Mouse (Mus musculus) brain, embryonic 14.5 days (tissue): ENCODE measurements at regions not wholly inside any gene's neighbourhood (a gene's known extent, or its start where the extent isn't known, plus 50 kb on each side); places are given as distances from the start of the nearest gene placed in this dataset.

Experiments
- DNase-seq: peaks from one replicate; pipeline ENCODE4 v3.0.0-alpha.2; 2011; ENCODE audit warnings: low read depth
- CTCF ChIP-seq: fragments of 200-500 bp; IDR thresholded peaks from 2 replicates; pipeline ENCODE4 v1.5.1; 2012; ENCODE audit warnings: inconsistent platforms, mild to moderate bottlenecking, moderate library complexity, borderline replicate concordance; ENCODE audit not compliant: insufficient read depth, insufficient read length; ENCODE audit errors: extremely low read depth
- POLR2A ChIP-seq: fragments of 200-500 bp; IDR thresholded peaks from 2 replicates; pipeline ENCODE4 v1.6.1; 2012; ENCODE audit warnings: mild to moderate bottlenecking, inconsistent platforms, borderline replicate concordance; ENCODE audit not compliant: poor library complexity, insufficient read depth, insufficient read length, severe bottlenecking; ENCODE audit errors: extremely low read depth

DNA sequence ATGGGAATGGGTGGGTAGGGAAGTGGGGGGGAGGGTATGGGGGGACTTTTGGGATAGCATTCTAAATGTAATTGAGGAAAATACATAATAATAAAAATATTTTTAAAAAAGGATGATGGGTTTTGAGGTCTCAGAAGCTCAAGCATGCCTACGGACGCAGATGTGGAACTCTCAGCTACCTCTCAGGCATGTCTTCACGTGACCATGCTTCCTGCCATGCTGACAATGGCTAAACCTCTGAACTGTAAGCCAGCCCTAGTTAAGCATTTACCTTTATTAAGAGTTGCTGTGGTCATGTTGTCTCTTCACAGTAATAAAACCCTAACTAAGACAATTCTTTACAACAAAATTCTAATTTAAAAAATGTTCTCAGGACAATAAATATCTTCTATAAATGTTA is 80.0 kb downstream of the Tex36 start:
- TF ChIP-seq POLR2A (no peak), CTCF (no peak)
- no peak for DNase-seq

DNA sequence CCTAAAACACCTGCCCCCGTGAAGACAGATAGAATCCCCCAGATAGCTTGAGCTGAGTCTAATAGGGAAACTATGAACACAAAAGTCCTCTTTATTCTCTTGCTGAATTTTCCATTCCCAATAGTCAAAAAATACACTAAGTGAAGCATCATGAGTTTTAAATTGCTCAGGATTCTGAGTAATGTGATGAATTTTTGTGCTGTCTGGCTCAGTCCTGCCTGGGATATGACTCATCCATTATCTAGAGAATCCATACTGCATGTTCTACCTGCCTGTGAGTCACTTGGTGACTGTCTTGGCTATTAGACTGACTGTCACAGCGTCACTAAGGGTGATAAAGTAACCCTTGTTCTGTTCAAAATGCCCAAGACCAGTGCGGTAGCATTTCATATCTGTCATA is 83.0 kb downstream of the Tex36 start:
- no peak for TF ChIP-seq POLR2A
- TF ChIP-seq CTCF: no peak
- no peak for DNase-seq

- no peak for TF ChIP-seq CTCF
- TF ChIP-seq POLR2A: no peak
These were observed 84.4 kb downstream of the Tex36 start for GRCm38 (mm10) chr7:133517576-133517975.

GRCm38 (mm10) chr7:133510926-133511325 is 91.0 kb downstream of the Tex36 start:
- no peak for DNase-seq
- no peak for TF ChIP-seq CTCF
- TF ChIP-seq POLR2A: no peak

More at GRCm38 (mm10) chr7:133517576-133517975, 84.4 kb downstream of the Tex36 start:
- peak; percentile 43 for DNase-seq

DNA sequence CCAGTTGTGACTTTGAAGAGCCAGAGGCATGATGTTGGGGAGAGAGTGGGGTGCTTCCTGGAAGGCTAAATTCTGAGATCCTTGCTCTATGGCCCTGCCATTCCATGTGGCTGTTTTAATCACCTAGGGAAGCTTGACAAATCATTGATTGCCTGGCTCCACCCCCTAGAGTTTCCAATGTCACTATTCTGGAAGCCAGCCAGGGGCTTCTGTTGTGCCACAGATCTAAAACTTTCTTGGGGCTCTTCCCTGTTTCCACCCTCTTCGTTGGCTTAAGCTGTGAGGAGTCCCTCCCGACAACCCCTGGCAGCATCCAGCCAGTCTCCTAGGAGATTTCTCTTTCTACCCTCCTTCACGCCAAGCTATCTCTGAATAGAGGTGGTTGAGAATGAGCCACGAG is 92.5 kb downstream of the Tex36 start:
- TF ChIP-seq POLR2A: no peak
- TF ChIP-seq CTCF: no peak
- peak; percentile 69 for DNase-seq

GRCm38 (mm10) chr7:133508370-133509012 is 93.5 kb downstream of the Tex36 start:
- DNase-seq: peak; percentile 39
- TF ChIP-seq POLR2A (no peak), CTCF (no peak)

DNA sequence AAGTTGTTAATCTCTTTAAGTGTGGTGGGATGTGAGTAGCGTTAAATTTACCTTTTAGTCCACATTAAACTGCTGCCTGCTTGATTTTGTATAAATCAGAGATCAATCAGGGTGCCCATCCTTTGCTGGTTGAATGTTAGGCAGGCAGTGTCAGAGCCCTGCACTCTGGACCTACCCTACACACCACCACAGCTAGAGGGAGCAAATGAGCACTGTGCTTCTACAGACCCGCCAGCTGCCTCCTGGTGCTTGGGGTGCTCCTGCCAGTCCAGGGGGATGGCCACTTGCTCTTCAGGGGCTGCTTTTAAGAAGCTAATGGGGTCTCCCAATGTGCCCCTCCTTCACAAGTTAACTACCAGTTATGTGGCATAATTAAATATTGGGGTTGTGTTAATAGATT is 96.3 kb downstream of the Tex36 start:
- TF ChIP-seq CTCF: no peak
- TF ChIP-seq POLR2A: no peak
- no peak for DNase-seq

DNA sequence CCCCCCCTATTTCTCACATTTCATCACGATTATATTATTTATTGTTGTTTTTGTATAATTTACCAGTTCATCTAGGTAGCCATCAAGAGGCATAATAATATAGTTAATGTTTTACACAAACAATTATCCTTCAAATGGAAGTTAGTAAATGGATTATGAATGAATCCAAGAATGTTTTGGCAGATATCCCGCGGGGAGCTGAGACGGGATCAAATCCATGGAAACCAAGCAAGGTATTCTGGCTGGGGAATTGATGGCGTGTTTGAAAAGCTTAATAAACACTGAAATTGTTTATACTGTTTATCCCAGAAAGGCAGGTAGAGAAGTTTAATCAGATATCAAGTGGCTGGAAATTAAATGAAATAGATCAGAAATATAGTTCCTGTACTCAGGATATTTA is 98.0 kb downstream of the Tex36 start:
- peak; percentile 26 for DNase-seq
- no peak for TF ChIP-seq CTCF
- no peak for TF ChIP-seq POLR2A

- DNase-seq: no peak
- TF ChIP-seq CTCF: no peak
- TF ChIP-seq POLR2A: no peak
These were observed 99.2 kb downstream of the Tex36 start for GRCm38 (mm10) chr7:133502731-133503130.

- TF ChIP-seq POLR2A: no peak
- no peak for TF ChIP-seq CTCF
- DNase-seq: no peak
These were observed 104.4 kb downstream of the Tex36 start for GRCm38 (mm10) chr7:133497551-133497950.

DNA sequence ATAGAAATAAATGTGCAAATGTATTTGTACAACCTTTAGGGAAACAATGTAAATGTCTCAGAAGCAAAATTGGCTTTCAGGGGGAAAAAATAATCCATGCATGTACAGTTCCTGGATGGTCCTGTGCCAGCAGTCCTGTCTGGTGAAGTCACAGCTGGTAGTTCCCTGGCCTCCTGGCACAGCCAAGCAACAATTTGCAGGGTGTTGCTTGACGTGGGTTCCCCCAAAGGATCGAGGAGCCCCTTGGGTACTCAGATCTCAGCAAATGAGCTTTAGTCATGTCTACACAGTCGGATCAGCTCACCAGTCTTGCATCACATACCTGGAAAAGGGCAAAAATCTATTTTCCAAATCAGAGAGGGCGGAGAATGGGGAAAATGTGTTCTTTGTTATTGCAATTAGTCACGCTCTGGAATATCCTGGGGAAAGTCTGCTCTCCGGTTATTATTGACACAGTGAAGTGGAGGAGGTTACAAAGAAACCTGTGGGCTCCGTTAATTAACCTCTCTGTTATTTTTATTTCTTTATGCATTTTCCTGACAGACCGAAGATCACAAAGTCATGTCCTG is 106.9 kb downstream of the Tex36 start:
- TF ChIP-seq POLR2A (no peak), CTCF (no peak)
- peak; percentile 40 for DNase-seq
